Mouse (Mus musculus) stomach, embryonic 15.5 days (tissue): ENCODE results near the gene Dnm3. TPM values are rescaled to one million over a fixed set of nuclear protein-coding genes. Genes with fewer than 3 reads are reported as not detected.
A peak's percentile ranks its signal among the peaks of the same experiment; 100 is the strongest.

Experiments used
- ATAC-seq: fragments of 200-750 bp; cut with Nextera tagmentation; 2 replicates; pipeline ENCODE4 v1.8.0; 2017; ENCODE audit warnings: low read depth, moderate number of reproducible peaks, moderate TSS enrichment; ENCODE audit not compliant: insufficient read depth, low FRiP score
- H3K27ac ChIP-seq: fragments of 300-500 bp; sonication (generic); 2 replicates; pipeline ENCODE4 v1.5.1; 2015; ENCODE audit warnings: mild to moderate bottlenecking, inconsistent platforms
- H3K27me3 ChIP-seq: fragments of 300-500 bp; sonication (generic); replicated peaks from 2 replicates; pipeline ENCODE4 v1.6.1; 2015; ENCODE audit warnings: inconsistent platforms
- H3K36me3 ChIP-seq: fragments of 300-500 bp; sonication (generic); 2 replicates; pipeline ENCODE4 v1.6.1; 2015; ENCODE audit warnings: inconsistent platforms
- H3K4me1 ChIP-seq: fragments of 300-500 bp; sonication (generic); 2 replicates; pipeline ENCODE4 v1.6.1; 2015; ENCODE audit warnings: inconsistent platforms
- H3K4me2 ChIP-seq: fragments of 300-500 bp; sonication (generic); 2 replicates; pipeline ENCODE4 v1.6.1; 2015; ENCODE audit warnings: mild to moderate bottlenecking, inconsistent platforms
- H3K4me3 ChIP-seq: fragments of 300-500 bp; sonication (generic); replicated peaks from 2 replicates; pipeline ENCODE4 v1.5.1; 2015; ENCODE audit warnings: inconsistent platforms
- H3K9ac ChIP-seq: fragments of 300-500 bp; sonication (generic); 2 replicates; pipeline ENCODE4 v1.6.1; 2015; ENCODE audit warnings: inconsistent platforms
- H3K9me3 ChIP-seq: fragments of 300-500 bp; sonication (generic); 2 replicates; pipeline ENCODE4 v1.6.1; 2016; ENCODE audit warnings: inconsistent platforms
- WGBS: fragments of 180-500 bp; shearing (Covaris S2); methylation state at CpG from one replicate; pipeline ENCODE4 v1.1.7; 2015; 5-methylcytosine and 5-hydroxymethylcytosine counted together
- polyA plus RNA-seq: library from polyadenylated mRNA; unstranded; fragments of >200 nt; fragmentation: Nextera tagmentation; extraction: Ambion mirVana; gene quantifications from 2 replicates; pipeline ENCODE4 v1.2.1, GENCODE M21; 2015

The Dnm3 gene
- polyA plus RNA-seq, 1 experiment from 2014 or later: 6.0 TPM

DNA sequence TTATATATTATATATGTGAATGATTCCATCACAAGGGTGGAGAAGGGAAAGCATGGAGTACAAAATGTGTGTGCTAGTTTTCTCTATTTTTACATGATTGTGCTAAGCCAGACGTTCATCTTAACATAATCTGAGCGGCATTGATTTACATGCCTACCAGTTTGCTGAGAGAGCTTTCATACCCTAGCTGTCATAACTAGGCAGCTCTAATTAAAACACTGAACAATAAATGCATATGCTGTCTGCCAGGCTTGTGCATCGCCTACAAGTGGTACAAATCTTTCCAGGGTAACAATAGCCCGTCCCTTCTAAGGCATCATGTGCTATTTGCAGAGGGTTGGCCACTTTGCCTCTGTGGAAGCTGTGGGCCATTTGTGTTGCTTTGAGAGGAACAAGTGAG lies 124.0 kb downstream of the Dnm3 start:
- Histone ChIP-seq H3K9ac (no peak overlapping the region), H3K27ac (no peak overlapping the region), H3K4me2 (no peak overlapping the region), H3K4me3 (no peak overlapping the region), H3K36me3 (no peaks in the 10 kb centered on the region), H3K9me3 (no peaks in the 10 kb centered on the region), H3K27me3 (no peaks in the 10 kb centered on the region), H3K4me1 (no peaks in the 10 kb centered on the region)
- no peak for ATAC-seq
- WGBS: 79% methylated on average over 4 of the region's 4 CpGs

DNA sequence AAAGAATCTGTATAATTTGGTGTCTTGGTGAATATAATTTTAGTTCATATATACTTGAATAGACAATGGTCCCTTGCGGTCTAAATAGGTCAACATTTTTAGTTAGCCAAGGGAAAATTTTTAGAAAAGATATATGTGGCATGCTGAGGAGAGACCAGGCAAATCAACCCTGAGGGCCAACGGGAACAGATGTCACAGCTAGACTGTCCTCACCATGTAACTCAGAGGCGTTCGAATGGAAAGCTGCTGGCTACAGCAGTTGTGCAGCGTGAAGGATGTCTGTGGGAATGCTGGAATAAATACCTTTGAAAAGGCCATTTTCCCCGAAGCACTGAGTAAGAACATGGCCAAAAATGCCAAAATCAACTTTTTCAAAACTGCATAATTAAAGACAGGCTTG lies 128.5 kb downstream of the Dnm3 start:
- H3K27ac ChIP-seq: no peak overlapping the region

DNA sequence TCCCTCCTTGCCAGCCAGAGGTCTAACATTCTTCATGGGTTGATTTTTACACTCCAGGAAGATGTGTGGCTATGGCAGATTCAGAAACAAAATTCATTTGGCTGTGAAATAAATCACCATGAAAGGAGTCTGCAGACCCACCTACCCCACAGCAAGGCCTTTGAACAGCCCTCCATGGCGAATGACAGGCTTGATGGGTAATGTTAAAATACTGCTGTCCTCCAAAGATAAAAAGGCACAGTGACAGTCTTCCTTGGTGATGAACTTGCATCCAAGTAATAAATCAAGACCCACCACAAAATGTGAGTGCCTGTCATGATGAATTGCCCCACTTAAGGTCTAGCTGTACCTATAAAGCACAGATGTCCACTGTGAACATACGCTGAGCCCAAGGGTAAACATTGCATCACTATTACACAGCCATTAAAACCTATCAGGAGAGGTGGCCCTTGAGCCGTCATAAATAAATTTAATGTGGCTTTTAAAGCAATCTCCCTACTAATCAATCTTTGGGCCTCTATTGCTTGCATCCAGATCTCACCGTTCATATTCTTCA lies 131.3 kb downstream of the Dnm3 start:
- H3K36me3 ChIP-seq: no peaks in the 10 kb centered on the region
- no peak overlapping the region for H3K9ac ChIP-seq
- no peak overlapping the region for H3K27ac ChIP-seq
- H3K9me3 ChIP-seq: no peaks in the 10 kb centered on the region
- no peaks in the 10 kb centered on the region for H3K4me1 ChIP-seq
- no peak for ATAC-seq
- no peaks in the 10 kb centered on the region for H3K27me3 ChIP-seq
- no peak overlapping the region for H3K4me2 ChIP-seq
- no peak overlapping the region for H3K4me3 ChIP-seq
- WGBS: 47% methylated on average over 4 of the region's 4 CpGs

More for the DNA sequence above, 128.5 kb downstream of the Dnm3 start:
- ATAC-seq: no peak
- Histone ChIP-seq H3K9ac (no peak overlapping the region), H3K4me1 (no peaks in the 10 kb centered on the region), H3K4me2 (no peak overlapping the region), H3K4me3 (no peak overlapping the region), H3K9me3 (no peaks in the 10 kb centered on the region), H3K27me3 (no peaks in the 10 kb centered on the region), H3K36me3 (no peaks in the 10 kb centered on the region)
- WGBS: 81% methylated on average over 6 of the region's 6 CpGs

DNA sequence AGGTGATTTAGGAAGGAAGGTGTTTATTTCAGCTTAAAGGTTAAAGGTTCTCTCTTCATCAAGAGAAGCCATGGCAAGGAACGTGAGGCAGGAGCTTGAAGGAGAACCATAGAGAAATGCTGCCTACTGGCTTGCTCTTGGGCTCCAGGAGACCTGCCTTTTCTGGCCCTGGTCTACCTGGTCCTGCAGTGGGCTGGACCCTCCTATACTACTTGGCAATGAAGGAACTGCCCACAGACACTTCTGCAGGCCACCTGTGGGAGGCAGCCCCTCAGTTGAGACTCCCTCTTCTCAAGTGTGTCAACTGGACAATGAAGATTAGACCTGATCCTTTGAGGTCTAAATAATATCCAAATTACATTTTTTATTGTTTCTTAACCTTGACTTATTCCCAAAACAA lies 140.7 kb downstream of the Dnm3 start:
- no peak overlapping the region for H3K27ac ChIP-seq
- no peak for ATAC-seq
- no peaks in the 10 kb centered on the region for H3K9me3 ChIP-seq
- H3K4me2 ChIP-seq: no peak overlapping the region
- no peaks in the 10 kb centered on the region for H3K4me1 ChIP-seq
- no peak overlapping the region for H3K9ac ChIP-seq
- no peaks in the 10 kb centered on the region for H3K36me3 ChIP-seq
- H3K4me3 ChIP-seq: no peak overlapping the region
- WGBS: 82% methylated on average over 1 of the region's 1 CpGs
- H3K27me3 ChIP-seq: no peaks in the 10 kb centered on the region

DNA sequence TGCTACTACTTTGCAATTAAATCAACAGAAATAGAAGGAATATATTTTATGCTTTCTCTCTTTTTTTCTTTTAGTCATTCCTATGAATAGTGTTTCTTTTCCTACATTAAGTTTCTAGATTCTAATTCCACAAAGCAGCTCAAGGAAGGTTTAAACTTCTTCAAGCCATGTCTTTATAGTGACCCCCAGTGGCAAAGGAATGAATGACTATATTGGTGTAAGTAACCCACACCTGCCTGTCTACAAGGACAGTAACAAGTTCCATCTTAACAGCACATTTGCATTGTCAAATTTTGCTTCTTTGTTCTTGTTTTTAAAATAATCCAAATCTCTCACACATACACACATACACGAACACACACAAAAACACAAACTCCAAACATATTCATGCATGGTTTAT lies 141.2 kb downstream of the Dnm3 start:
- H3K27me3 ChIP-seq: no peaks in the 10 kb centered on the region
- no peaks in the 10 kb centered on the region for H3K9me3 ChIP-seq
- 13% methylated on average over 1 of the region's 1 CpGs for WGBS
- H3K9ac ChIP-seq: no peak overlapping the region
- H3K4me1 ChIP-seq: no peaks in the 10 kb centered on the region
- no peak for ATAC-seq
- H3K27ac ChIP-seq: no peak overlapping the region
- H3K4me3 ChIP-seq: no peak overlapping the region
- H3K36me3 ChIP-seq: no peaks in the 10 kb centered on the region
- H3K4me2 ChIP-seq: no peak overlapping the region

DNA sequence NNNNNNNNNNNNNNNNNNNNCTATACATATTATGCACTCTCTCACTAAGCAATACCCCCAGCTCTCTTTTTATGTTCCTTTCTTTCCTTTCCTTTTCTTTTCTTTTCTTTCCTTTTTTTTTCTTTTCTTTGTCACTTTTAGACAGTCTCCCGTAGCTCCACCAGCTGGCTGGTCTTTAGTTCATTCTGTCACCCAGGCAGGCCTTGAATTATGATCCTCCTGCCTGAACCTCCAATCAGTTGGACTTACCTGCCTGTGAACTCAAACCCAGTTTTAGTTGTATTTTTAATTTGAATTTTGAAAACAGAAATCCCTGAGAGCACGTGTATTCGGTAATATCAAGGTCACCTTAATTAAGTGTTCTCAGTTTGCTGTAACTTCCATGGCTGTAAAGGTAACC lies 141.6 kb downstream of the Dnm3 start:
- H3K36me3 ChIP-seq: no peaks in the 10 kb centered on the region
- ATAC-seq: no peak
- H3K9me3 ChIP-seq: no peaks in the 10 kb centered on the region
- no peak overlapping the region for H3K27ac ChIP-seq
- no peaks in the 10 kb centered on the region for H3K4me1 ChIP-seq
- no peak overlapping the region for H3K9ac ChIP-seq
- WGBS: 64% methylated on average over 3 of the region's 3 CpGs
- no peaks in the 10 kb centered on the region for H3K27me3 ChIP-seq
- H3K4me2 ChIP-seq: no peak overlapping the region
- no peak overlapping the region for H3K4me3 ChIP-seq

DNA sequence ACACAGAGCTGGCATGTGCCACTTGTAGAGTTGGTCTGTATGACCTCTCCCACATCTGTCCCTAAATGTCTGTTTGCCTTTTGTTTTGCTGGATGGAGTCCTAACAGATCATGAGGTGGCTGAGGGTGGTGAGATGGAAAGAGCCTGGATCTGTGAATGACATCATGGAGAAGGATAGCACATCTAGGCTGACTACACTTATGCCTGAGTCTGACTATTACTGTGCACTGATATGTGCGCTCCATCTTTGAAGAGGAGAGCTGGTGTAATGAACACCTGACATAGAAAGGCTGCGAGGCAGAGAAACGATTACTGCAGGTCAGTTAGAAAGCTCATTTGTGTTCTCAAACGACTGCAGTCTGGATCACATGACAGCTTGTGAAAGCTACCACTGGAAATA lies 149.2 kb downstream of the Dnm3 start:
- Histone ChIP-seq H3K9ac (no peak overlapping the region), H3K36me3 (no peaks in the 10 kb centered on the region), H3K4me3 (no peak overlapping the region), H3K4me1 (no peaks in the 10 kb centered on the region), H3K27ac (no peak overlapping the region), H3K9me3 (no peaks in the 10 kb centered on the region), H3K4me2 (no peak overlapping the region), H3K27me3 (no peaks in the 10 kb centered on the region)
- 56% methylated on average over 4 of the region's 4 CpGs for WGBS
- ATAC-seq: no peak

DNA sequence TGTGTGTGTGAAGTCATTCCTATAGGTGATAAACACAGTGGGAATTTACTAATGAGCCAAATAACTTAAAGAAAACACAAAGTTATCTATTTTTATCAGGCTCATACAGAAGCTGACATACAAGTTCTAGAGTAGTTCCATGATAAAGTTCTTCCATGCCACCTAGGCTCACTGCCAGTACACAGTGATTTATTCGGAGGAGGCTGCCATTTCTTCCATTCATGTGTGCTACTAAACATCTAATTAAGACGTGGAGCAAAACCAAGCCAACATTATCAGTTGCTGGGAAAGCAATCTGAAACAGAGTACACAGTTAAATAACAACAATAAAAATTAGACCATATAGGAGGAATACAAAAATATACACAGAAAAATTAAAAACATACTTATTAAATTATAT lies 150.2 kb downstream of the Dnm3 start:
- no peaks in the 10 kb centered on the region for H3K9me3 ChIP-seq

DNA sequence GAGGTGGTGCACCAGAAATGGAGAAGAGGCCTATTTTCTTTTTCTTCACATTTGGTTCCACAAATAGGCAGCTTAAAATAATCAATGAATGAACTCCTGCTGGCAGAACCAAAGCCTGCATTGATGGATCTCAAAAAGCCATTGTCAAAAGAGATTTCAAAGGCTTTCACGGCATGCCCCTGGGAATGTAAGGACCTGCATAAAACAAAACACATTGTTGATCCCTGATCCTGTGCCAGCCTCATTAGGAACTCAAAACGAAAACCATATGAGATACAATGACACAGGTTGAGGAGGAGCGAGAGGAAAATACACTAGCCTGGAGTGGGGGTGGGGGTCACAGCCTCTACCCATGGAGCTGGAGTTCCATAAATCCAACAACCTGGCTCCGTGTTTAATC lies 153.4 kb downstream of the Dnm3 start:
- no peak overlapping the region for H3K27ac ChIP-seq
- WGBS: 68% methylated on average over 4 of the region's 4 CpGs
- no peaks in the 10 kb centered on the region for H3K36me3 ChIP-seq
- no peak overlapping the region for H3K9ac ChIP-seq
- ATAC-seq: no peak
- H3K4me1 ChIP-seq: no peaks in the 10 kb centered on the region
- H3K27me3 ChIP-seq: no peaks in the 10 kb centered on the region
- no peak overlapping the region for H3K4me2 ChIP-seq
- no peaks in the 10 kb centered on the region for H3K9me3 ChIP-seq
- H3K4me3 ChIP-seq: no peak overlapping the region

More for the DNA sequence above, 150.2 kb downstream of the Dnm3 start:
- no peaks in the 10 kb centered on the region for H3K4me1 ChIP-seq
- no peaks in the 10 kb centered on the region for H3K36me3 ChIP-seq
- no peak for ATAC-seq
- no peaks in the 10 kb centered on the region for H3K27me3 ChIP-seq
- H3K4me3 ChIP-seq: no peak overlapping the region
- no peak overlapping the region for H3K9ac ChIP-seq
- H3K27ac ChIP-seq: no peak overlapping the region
- no peak overlapping the region for H3K4me2 ChIP-seq
- 72% methylated on average over 2 of the region's 2 CpGs for WGBS

DNA sequence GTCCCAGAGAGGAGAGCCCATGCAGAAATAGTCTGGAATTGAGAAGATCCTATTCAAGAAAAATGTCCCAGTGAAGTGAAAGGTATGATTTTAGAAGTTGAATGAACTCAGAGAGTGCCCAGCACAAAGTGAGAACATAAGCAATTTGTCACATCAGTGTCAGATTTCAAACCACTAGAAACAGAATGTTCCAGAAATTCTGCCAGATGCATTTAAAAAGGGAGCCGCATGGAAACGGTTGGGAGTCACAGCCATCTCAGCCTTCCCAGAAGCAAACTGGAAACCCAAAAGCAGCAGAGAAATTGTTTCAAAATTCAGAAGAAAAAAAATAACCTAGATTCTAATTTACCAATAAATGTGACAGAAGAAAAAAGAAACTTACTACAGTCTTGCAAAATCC lies 154.7 kb downstream of the Dnm3 start:
- H3K36me3 ChIP-seq: no peaks in the 10 kb centered on the region
- H3K27me3 ChIP-seq: no peaks in the 10 kb centered on the region
- H3K4me2 ChIP-seq: no peak overlapping the region
- H3K27ac ChIP-seq: no peak overlapping the region
- H3K9me3 ChIP-seq: no peaks in the 10 kb centered on the region
- no peak overlapping the region for H3K9ac ChIP-seq
- no peak overlapping the region for H3K4me3 ChIP-seq
- no peaks in the 10 kb centered on the region for H3K4me1 ChIP-seq
- 74% methylated on average over 2 of the region's 2 CpGs for WGBS
- ATAC-seq: no peak

DNA sequence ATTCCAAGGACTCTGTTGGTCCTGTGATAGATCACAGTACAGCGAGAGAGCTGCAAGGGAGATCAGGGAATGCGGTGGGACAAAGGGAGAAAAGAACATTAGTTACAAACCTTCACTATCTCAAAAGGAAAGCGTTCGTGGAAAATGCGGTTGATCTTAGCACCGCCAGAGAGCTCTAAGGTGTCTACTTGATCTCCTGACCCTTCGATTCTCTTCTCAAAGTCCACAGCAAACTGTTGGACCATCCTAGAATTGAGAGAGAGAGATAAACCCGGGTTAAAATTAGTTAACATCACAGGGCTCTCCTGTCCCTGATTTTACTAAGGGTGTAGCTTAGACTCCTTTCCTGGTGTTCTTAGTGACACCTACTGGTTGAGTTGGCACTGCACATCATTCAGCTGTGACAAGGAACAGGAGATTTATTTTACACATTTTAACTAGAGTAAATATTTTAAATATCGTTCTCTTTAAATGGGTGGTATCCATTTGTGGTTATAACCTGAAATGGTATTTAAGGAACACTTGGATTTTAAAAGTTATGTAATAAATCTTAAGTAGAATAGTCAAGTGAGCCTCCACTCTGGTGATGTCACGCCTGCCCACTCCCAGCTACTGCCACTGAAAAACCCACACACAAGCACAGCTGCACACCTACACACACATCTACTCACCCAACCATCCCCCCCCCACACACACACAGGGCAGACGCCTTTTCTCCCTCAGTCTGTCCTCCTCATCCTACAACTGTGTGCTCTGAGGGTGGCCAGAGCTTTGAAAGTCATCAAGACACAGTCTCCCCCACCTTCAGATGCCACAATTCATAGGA lies 164.2 kb downstream of the Dnm3 start:
- H3K4me3 ChIP-seq: peak overlapping the region; percentile 20
- H3K27ac ChIP-seq: peak overlapping the region; percentile 31; the same call in 1 of the 2 replicates
- no peaks in the 10 kb centered on the region for H3K36me3 ChIP-seq
- H3K27me3 ChIP-seq: no peaks in the 10 kb centered on the region
- H3K4me2 ChIP-seq: peak overlapping the region; percentile 33
- H3K9ac ChIP-seq: no peak overlapping the region
- no peaks in the 10 kb centered on the region for H3K9me3 ChIP-seq
- ATAC-seq: peak; percentile 62; the same call in 1 of the 2 replicates
- WGBS: 19% methylated on average over 11 of the region's 11 CpGs
- no peaks in the 10 kb centered on the region; the same call in none of the 2 replicates for H3K4me1 ChIP-seq

DNA sequence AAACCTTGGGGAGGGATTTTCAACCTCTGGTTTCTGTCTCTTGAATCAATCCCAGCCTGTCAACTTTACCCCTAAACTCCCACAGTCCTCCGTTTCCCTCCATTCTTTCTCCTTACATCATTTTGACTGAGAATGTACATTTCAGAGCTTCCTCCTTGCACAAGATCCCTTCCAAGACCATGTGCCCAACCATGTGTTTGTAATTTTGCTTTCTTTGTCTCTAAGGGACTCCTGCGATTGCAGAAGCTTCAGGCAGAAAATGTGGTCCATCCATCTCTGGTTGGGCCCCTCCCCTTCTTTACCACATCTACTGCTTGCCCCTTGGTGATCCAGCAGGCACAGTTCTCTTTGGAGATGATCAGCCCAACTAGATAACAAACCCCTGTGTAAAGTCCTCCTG lies 165.2 kb downstream of the Dnm3 start:
- 70% methylated on average over 2 of the region's 2 CpGs for WGBS
- Histone ChIP-seq H3K4me3 (no peak overlapping the region), H3K27me3 (no peaks in the 10 kb centered on the region), H3K9me3 (no peaks in the 10 kb centered on the region), H3K4me1 (no peaks in the 10 kb centered on the region; the same call in none of the 2 replicates), H3K27ac (no peak overlapping the region), H3K9ac (no peak overlapping the region), H3K36me3 (no peaks in the 10 kb centered on the region), H3K4me2 (no peak overlapping the region)
- no peak for ATAC-seq
